Mouse (Mus musculus): ENCODE measurements around the gene Thra.
A peak's percentile ranks its signal among the peaks of the same experiment; 100 is the strongest.
"Not testable (repeated sequence)": the region's sequence is repeated elsewhere in the genome, so short reads cannot be mapped to it uniquely, and the experiment has no call there.

The Thra gene

GRCm38 (mm10) chr11:98740393-98741050, at the start of gene Thra:
Thra (plus strand) TSS chr11:98740638.
- DNase-seq (ENCODE audit: low spot score in 2 of 2) = peak; percentile 64 to 69

GRCm38 (mm10) chr11:98693201-98693600, 47.2 kb upstream of the Thra start:
- no peak for DNase-seq (ENCODE audit: low spot score in 2 of 2)

DNA sequence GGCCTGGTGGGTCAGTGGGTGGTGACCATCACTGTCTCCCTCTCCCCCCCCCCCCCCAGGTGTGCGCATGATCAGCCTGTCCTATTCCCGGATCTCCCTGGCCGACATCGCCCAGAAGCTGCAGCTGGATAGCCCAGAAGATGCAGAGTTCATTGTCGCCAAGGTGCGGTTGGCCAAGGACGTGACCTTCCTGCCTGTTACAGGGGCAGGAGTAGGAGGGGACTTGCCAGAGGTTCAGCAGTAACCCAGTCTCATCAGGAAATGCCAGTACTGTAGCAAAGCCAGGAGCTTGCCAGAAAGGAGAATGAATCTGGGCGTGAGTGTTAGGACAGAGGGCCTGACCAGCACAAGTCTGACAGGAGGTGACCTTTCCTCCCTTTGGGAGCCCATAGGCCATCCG, 46.7 kb upstream of the Thra start:
- DNase-seq (ENCODE audit: low spot score in 2 of 2) = no peak

- DNase-seq (ENCODE audit: low spot score in 2 of 2) = no peak
Observed at GRCm38 (mm10) chr11:98694301-98694700, 46.1 kb upstream of the Thra start.

GRCm38 (mm10) chr11:98695408-98695807, 45.0 kb upstream of the Thra start:
- DNase-seq (ENCODE audit: low spot score in 2 of 2) = no peak

- no peak for DNase-seq (ENCODE audit: low spot score in 2 of 2)
Observed at GRCm38 (mm10) chr11:98696454-98697216, 43.8 kb upstream of the Thra start.

GRCm38 (mm10) chr11:98697225-98697624, 43.2 kb upstream of the Thra start:
- no peak for DNase-seq (ENCODE audit: low spot score in 2 of 2)

- no peak for DNase-seq (ENCODE audit: low spot score in 2 of 2)
Observed at GRCm38 (mm10) chr11:98698849-98699640, 41.4 kb upstream of the Thra start.

GRCm38 (mm10) chr11:98699911-98700310, 40.5 kb upstream of the Thra start:
- peak in 1 of 2 experiments; percentile 66 for DNase-seq (ENCODE audit: low spot score in 2 of 2)

DNA sequence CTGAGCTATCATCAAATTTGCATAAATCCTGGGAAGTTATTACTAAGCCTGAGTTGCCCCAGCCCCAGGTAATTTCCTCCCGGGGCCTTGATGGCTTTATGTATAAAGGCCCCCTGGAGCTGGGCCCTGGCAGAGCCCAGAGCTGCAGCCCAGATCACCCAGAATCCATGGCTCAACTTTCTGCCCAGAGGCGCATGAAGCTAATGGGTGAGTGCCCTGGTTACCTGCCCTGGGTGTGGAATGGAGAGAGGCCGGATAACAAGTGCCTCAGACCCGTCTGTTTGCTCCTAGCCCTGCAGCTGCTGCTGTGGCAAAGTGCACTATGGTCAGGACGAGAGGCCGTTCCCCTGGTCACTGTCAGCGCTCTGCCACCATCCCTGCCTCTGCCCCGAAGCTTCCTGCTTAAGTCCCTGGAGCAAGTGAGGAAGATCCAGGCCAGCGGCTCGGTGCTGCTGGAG, 39.2 kb upstream of the Thra start, which contains the start of gene Csf3:
Csf3 (plus strand) TSS at position 51 of the 458 bp plus-strand sequence.
- no peak for DNase-seq (ENCODE audit: low spot score in 2 of 2)

GRCm38 (mm10) chr11:98702323-98702722, 38.1 kb upstream of the Thra start:
- no peak for DNase-seq (ENCODE audit: low spot score in 2 of 2)

DNA sequence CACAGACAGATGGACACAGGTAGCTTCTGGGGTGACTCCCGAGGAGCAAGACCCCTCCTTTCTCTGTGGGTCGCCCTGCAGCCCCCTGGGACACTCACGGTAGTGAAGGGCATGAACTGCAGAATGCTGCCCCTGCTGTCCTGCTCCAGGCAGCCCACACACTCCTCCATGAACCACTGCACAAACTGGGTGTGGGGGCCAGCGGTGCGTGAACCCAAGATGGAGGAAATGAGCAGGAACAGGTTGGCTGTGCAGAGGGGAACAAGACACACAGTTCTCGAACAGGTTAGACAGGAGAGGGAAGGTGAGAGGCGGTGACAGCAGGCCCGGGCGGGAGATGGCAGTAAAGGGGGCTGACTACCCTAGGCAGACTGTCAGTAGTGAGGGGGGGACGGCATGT, 35.4 kb upstream of the Thra start:
- DNase-seq (ENCODE audit: low spot score in 2 of 2) = no peak

- peak in 1 of 2 experiments; percentile 32 for DNase-seq (ENCODE audit: low spot score in 2 of 2)
Observed at GRCm38 (mm10) chr11:98707401-98708281, 32.8 kb upstream of the Thra start.

GRCm38 (mm10) chr11:98708282-98708956, 32.0 kb upstream of the Thra start:
- DNase-seq (ENCODE audit: low spot score in 2 of 2) = no peak

DNA sequence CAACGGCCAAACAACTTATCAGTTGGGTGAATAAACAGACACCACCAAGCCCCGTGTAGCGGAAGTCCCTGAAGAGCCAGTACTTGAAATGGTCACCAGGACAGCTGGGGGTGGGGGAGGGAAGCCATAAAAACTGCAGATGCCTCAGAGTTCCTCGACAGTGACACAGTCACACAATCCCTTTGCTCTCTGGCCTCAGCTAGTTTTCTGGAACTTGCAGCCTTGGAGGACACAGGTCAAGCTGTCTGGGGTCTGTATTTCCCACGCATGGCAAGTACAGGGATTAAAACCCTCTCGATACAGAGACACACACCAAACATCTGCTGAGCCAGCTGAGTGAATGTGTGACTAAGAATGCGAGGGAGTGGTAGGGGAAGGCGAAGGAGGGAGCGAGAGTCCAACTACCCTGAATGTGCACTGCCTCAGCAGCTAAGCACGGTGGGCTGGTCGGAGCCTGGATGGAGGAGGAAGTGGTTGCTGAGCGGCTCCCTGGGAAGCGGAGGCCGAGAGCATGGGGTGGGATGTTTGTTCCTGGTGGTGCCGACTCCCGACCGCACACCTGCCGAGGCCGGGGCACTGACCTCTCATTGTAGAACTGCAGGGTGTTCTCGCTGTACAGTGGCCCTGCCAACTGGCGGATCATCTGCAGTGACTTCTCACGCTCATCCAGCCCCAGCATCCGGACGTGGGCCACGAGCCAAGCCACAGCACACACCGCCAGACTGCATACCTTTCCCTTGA, 31.3 kb upstream of the Thra start:
- DNase-seq (ENCODE audit: low spot score in 2 of 2) = no peak

DNA sequence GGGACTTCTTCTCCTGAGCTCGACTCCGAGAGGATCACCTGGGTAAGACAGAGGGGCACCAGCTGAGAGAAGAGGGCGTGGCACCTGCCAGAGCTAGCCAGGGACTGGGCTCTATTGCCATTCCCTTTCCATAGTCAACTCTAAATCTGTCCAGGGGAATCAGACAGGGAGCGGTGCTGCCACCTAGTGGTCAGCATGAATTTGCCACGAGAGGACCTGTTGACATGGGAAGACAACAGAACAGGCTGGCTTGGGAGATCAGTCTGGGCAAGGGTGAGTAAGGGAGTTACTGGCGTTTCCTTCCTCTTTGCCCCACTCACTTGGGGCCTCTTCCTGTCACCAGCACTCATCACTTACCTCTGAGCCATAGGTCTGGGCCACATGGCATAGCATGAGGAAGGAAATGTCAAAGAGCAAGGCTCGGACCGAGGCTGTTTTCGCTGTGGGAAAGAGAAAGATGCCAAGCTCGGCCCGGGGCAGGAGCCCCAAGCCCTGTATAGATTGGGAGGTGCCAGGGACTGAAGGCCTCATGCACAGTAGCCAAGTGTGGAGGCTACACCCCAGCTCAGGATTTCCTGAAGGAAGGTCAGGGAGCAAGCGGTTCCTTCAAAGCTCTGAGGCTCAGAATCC, 29.9 kb upstream of the Thra start:
- DNase-seq (ENCODE audit: low spot score in 2 of 2) = peak; percentile 59 to 71

DNA sequence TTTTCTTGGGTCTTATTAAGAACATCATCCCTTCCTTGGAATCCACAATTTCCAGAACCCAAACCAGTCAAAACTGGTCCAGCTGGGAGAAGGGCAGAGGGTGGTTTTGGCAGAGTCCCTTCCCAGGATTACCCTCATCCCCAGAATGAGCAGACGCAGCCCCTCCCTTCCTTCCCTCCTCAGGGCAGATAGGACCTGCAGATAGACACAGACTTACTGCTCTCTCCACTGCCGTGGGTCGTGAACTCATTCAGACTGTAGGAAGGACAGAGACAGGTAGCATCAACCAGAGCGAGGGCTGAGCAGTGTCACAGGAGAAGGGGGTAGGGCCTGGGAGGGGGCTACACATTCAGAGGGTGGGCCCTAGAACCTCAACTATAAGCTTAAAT, 29.4 kb upstream of the Thra start:
- DNase-seq (ENCODE audit: low spot score in 2 of 2) = no peak

DNA sequence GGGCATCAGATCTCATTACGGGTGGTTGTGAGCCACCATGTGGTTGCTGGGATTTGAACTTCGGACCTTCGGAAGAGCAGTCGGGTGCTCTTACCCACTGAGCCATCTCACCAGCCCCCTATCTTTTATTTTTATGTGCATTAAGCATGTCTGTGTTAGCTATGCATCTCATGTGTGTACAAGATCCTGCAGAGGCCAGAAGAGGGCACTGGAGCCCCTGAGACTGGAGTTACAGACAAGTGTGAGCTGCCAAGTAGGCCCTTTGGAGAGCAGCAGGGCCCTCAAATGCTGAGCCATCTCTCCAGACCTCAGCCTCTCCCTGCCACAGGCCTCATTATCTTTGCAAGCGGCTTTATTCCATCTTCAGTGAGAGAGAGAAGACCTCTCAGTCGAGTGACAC, 28.4 kb upstream of the Thra start:
- DNase-seq (ENCODE audit: low spot score in 2 of 2) = not testable (repeated sequence)

DNA sequence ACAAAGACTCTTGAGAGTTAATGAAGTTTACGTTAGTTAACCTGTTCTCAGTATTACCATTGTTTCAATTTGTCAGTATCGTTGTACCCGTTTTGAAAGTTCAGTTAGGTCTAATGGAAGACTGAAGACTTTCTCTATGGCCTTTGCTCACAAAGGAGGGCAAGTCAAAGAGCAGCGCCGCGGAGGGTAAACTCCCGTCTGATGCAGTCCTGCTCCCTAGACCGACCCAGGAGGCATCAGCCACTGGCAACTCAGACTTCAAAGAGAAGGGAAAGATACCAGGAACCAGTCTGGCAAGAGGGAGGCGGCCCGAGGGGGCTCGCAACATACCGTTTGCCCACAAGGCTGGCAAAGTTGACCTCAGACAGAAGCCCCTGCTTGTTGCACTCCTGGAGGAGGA, 26.7 kb upstream of the Thra start:
- no peak for DNase-seq (ENCODE audit: low spot score in 2 of 2)

DNA sequence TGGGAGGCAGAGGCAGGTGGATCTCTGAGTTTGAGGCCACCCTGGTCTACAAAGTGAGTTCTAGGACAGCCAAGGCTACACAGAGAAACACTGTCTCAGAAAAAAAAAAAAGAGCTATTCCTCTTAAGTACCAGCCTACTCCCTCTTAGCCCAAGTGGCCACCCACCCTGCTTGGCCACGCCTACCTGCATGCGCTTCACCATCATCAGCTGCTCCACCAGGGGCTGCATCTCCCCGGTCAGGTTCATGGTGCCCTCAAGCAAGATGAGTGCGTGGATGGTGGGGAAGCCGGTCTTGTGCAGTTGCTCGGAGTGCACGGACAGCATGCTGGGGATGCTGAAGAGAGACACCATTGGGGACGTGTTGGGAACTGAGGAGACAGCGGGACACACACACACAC, 24.5 kb upstream of the Thra start:
- DNase-seq (ENCODE audit: low spot score in 2 of 2) = no peak

All from frontal cortex, postnatal 10 days (tissue).